Mouse (Mus musculus): ENCODE results near the gene Fam107b.

DNA sequence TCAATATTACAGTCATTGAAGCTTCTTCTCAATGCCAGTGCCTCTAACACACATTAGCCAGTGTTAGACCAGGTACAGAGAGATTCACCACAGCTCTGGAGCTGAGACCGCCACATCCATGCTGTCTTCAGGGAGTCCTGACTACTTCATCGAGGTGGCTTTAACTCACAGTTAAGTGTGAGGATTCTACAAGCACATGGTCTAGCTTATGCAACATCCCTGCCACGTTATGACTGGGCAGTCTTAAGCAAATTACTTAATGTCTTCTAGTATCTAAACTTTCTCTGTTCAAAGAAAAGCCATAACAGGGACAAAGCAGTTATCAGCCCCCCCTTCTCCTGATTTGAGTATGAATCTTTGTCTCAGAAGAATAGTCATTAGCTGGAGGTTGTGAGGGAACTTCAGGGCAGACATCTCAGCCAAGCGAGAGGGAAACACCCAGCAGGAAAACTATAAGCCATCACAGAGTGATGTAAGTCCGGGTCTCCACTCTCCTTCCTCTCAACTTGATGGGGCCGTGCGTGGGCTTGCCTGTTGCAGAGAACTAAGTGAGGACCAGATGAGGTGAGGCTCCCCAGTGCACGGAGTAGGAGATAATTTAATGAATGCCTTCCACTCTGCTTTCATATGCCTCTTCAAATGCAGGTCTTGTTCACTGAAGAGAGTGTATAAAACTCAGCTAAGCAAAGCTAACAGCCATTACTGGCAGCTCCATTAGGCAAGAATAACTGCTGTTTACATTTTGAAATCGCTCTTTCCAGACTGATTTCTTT, 28.8 kb upstream of the Fam107b start:
- TF ChIP-seq CTCF (IDR thresholded peaks at IDR 0.05; ENCODE audit: low read depth, low read length) (no peak), POLR2A (IDR thresholded peaks at IDR 0.05; ENCODE audit: borderline replicate concordance, low read depth, low read length) (no peak)

All from bone marrow macrophage, adult 2 months (primary cell).